Mouse (Mus musculus) thymus, adult 2 months (tissue): Measurements from ENCODE around the gene Gltp.

Source experiments
- CTCF ChIP-seq: fragments of 200-500 bp; IDR thresholded peaks from 2 replicates; pipeline ENCODE4 v1.5.1; 2012; ENCODE audit warnings: mild to moderate bottlenecking, control low read depth, low read length, moderate library complexity, borderline replicate concordance; ENCODE audit not compliant: control insufficient read depth, poor library complexity, insufficient read depth; ENCODE audit errors: extremely low read depth
- POLR2A ChIP-seq: fragments of 200-500 bp; IDR thresholded peaks from 2 replicates; pipeline ENCODE4 v1.6.1; 2012; ENCODE audit warnings: mild to moderate bottlenecking, low read length, control low read depth, moderate library complexity; ENCODE audit not compliant: control insufficient read depth, poor library complexity, insufficient read depth; ENCODE audit errors: extremely low read depth

GRCm38 (mm10) chr5:114644918-114645317, 45.9 kb downstream of the Gltp start:
- no peak for TF ChIP-seq CTCF
- TF ChIP-seq POLR2A: no peak
